Mouse (Mus musculus): ENCODE measurements around the gene Faap24.

Gene Faap24

GRCm38 (mm10) chr7:35396542-35397168 is at the start of gene Faap24, which contains the start of gene Cep89:
Gene Faap24, minus strand, starts transcription at chr7:35396836.
Gene Cep89, plus strand, starts transcription at chr7:35397035.
- peak; percentile 90 to 98 for DNase-seq

- no peak for DNase-seq
Observed at GRCm38 (mm10) chr7:35435266-35435665, 38.6 kb upstream of the Faap24 start.

- no peak for DNase-seq
Observed at GRCm38 (mm10) chr7:35428146-35428545, 31.5 kb upstream of the Faap24 start.

GRCm38 (mm10) chr7:35423071-35423470 is 26.4 kb upstream of the Faap24 start:
- no peak for DNase-seq

GRCm38 (mm10) chr7:35416654-35416948 is 20.0 kb upstream of the Faap24 start:
- no peak for DNase-seq

- no peak for DNase-seq
Observed at GRCm38 (mm10) chr7:35415801-35416653, 19.4 kb upstream of the Faap24 start.

- DNase-seq = no peak
Observed at GRCm38 (mm10) chr7:35415226-35415625, 18.6 kb upstream of the Faap24 start.

GRCm38 (mm10) chr7:35401169-35401568 is 4.5 kb upstream of the Faap24 start:
- no peak for DNase-seq

GRCm38 (mm10) chr7:35395734-35396456 is 741 bp downstream of the Faap24 start:
- DNase-seq = peak; percentile 18 to 32

GRCm38 (mm10) chr7:35392935-35393334 is 3.7 kb downstream of the Faap24 start:
- peak; percentile 11 to 37 for DNase-seq

GRCm38 (mm10) chr7:35388694-35389093 is 7.9 kb downstream of the Faap24 start:
- no peak for DNase-seq

GRCm38 (mm10) chr7:35386525-35386952 is 10.1 kb downstream of the Faap24 start:
- no peak for DNase-seq

- DNase-seq = no peak
Observed at GRCm38 (mm10) chr7:35382706-35383353, 13.8 kb downstream of the Faap24 start.

- no peak for DNase-seq
Observed at GRCm38 (mm10) chr7:35381861-35382260, 14.8 kb downstream of the Faap24 start.

- no peak for DNase-seq
Observed at GRCm38 (mm10) chr7:35380351-35380750, 16.3 kb downstream of the Faap24 start.

- no peak for DNase-seq
Observed at GRCm38 (mm10) chr7:35379492-35380119, 17.0 kb downstream of the Faap24 start.

GRCm38 (mm10) chr7:35376623-35377022 is 20.0 kb downstream of the Faap24 start:
- peak; percentile 54 to 59 for DNase-seq

- DNase-seq = no peak
Observed at GRCm38 (mm10) chr7:35374265-35374664, 22.4 kb downstream of the Faap24 start.

- no peak for DNase-seq
Observed at GRCm38 (mm10) chr7:35373146-35373989, 23.3 kb downstream of the Faap24 start.

GRCm38 (mm10) chr7:35372483-35373017 is 24.1 kb downstream of the Faap24 start:
- DNase-seq = no peak

GRCm38 (mm10) chr7:35371096-35371495 is 25.5 kb downstream of the Faap24 start:
- DNase-seq = no peak
